Mouse (Mus musculus) liver, adult 2 months (tissue): ENCODE results near the gene Gm38392.

ENCODE experiments used
- CTCF ChIP-seq: fragments of 200-500 bp; IDR thresholded peaks from 2 replicates; pipeline ENCODE4 v1.5.1; 2011; ENCODE audit warnings: low read depth, low read length, control low read depth
- POLR2A ChIP-seq: fragments of 200-500 bp; IDR thresholded peaks from 2 replicates; pipeline ENCODE4 v1.6.1; 2011; ENCODE audit warnings: low read length, control low read depth; ENCODE audit not compliant: insufficient read depth; ENCODE audit errors: extremely low read depth

DNA sequence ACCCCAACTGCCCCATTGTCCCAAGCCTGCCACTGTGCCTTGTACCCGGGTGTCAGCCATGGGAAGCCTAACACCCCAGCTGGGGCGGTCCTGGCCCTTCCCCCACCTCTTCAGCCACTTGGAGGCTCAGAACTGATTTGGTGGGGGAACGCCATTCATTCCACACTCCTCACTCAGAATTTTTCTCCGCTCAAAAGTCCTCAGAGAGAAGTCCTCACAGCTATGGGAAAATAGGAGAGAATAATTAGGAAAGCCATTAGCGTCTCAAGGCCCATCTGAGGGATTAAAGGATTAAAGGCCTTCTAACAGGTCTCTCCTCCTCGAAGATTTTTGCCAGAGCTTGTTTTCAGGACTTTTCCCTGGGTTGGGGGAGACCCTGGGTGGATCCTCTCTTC lies 49.9 kb downstream of the Gm38392 start:
- TF ChIP-seq CTCF (no peak), POLR2A (no peak)
